Mouse (Mus musculus) hindbrain, postnatal 0 days (tissue): ENCODE data around the gene Galnt17. TPM values are rescaled to one million over a fixed set of nuclear protein-coding genes. Genes with fewer than 3 reads are reported as not detected.

Experiments used
- ATAC-seq: fragments of 200-750 bp; cut with Nextera tagmentation; 2 replicates; pipeline ENCODE4 v1.8.0; 2017; ENCODE audit warnings: mild to moderate bottlenecking, moderate TSS enrichment, moderate library complexity
- DNase-seq: peaks from one replicate; pipeline ENCODE4 v3.0.0-alpha.2; 2015; ENCODE audit warnings: low spot score
- H3K27ac ChIP-seq: fragments of 300-500 bp; sonication (generic); 2 replicates; pipeline ENCODE4 v1.5.1; 2014; ENCODE audit warnings: mild to moderate bottlenecking
- H3K27me3 ChIP-seq: fragments of 300-500 bp; sonication (generic); 2 replicates; pipeline ENCODE4 v1.6.1; 2014; ENCODE audit warnings: low read length, mixed read lengths; ENCODE audit not compliant: insufficient read depth
- H3K36me3 ChIP-seq: fragments of 300-500 bp; sonication (generic); 2 replicates; pipeline ENCODE4 v1.6.1; 2014; ENCODE audit warnings: low read length, mixed read lengths; ENCODE audit not compliant: insufficient read depth
- H3K4me1 ChIP-seq: fragments of 300-500 bp; sonication (generic); 2 replicates; pipeline ENCODE4 v1.6.1; 2014; ENCODE audit warnings: antibody characterized with exemption, low read length, mixed read lengths; ENCODE audit not compliant: insufficient read depth
- H3K4me2 ChIP-seq: fragments of 300-500 bp; sonication (generic); 2 replicates; pipeline ENCODE4 v1.6.1; 2014; ENCODE audit warnings: low read depth, mild to moderate bottlenecking, low read length, moderate library complexity, mixed read lengths
- H3K4me3 ChIP-seq: fragments of 300-500 bp; sonication (generic); 2 replicates; pipeline ENCODE4 v1.5.1; 2014; ENCODE audit warnings: low read length
- H3K9ac ChIP-seq: fragments of 300-500 bp; sonication (generic); replicated peaks from 2 replicates; pipeline ENCODE4 v1.6.1; 2014; ENCODE audit warnings: mild to moderate bottlenecking, low read length, moderate library complexity, mixed read lengths
- H3K9me3 ChIP-seq: fragments of 300-500 bp; sonication (generic); 2 replicates; pipeline ENCODE4 v1.6.1; 2016; ENCODE audit warnings: low read length, mixed read lengths
- CTCF ChIP-seq: IDR thresholded peaks from 2 replicates; pipeline ENCODE4 v1.5.1; 2016; ENCODE audit warnings: antibody characterized with exemption, control low read depth, low read depth
- WGBS: fragments of 180-500 bp; shearing (Covaris S2); extraction: QIAGEN DNeasy Blood & Tissue Kit; methylation state at CpG from one replicate; pipeline ENCODE4 v1.1.7; 2014; 5-methylcytosine and 5-hydroxymethylcytosine counted together
- polyA plus RNA-seq: library from polyadenylated mRNA; unstranded; fragments of >200 nt; fragmentation: Nextera tagmentation; extraction: Ambion mirVana; gene quantifications from 2 replicates; pipeline ENCODE4 v1.2.1, GENCODE M21; 2015
- total RNA-seq: library from RNA; depleted of rRNA; stranded (reverse); fragments of >200 nt; gene quantifications from 2 replicates; pipeline ENCODE4 v1.2.3, GENCODE M21; 2014; rRNA removed

Gene Galnt17
- total RNA-seq = 24.2 and 29.3 TPM in 2 replicates
- polyA plus RNA-seq = 6.2 and 7.0 TPM in 2 replicates

GRCm38 (mm10) chr5:131308397-131308796 lies at the start of gene Galnt17:
Gene Galnt17, minus strand, starts transcription at chr5:131308497.
- H3K4me1 ChIP-seq = no peaks in the 10 kb centered on the region
- no peaks in the 10 kb centered on the region for H3K27me3 ChIP-seq
- peak within 1 kb of the TSS; percentile 80 for H3K27ac ChIP-seq
- H3K9me3 ChIP-seq = no peaks in the 10 kb centered on the region
- no peak for TF ChIP-seq CTCF
- peak within 1 kb of the TSS; percentile 85 for H3K4me2 ChIP-seq
- no peaks in the 10 kb centered on the region for H3K36me3 ChIP-seq
- DNase-seq = no peak
- H3K9ac ChIP-seq = peak within 1 kb of the TSS; percentile 67
- ATAC-seq = no peak
- WGBS = 65% methylated on average over 3 of the region's 3 CpGs
- H3K4me3 ChIP-seq = peak within 1 kb of the TSS; percentile 77

GRCm38 (mm10) chr5:131334536-131334935 lies 26.2 kb upstream of the Galnt17 start:
- Histone ChIP-seq H3K27me3 (no peaks in the 10 kb centered on the region), H3K9ac (no peak overlapping the region), H3K9me3 (no peaks in the 10 kb centered on the region), H3K4me2 (no peak overlapping the region), H3K4me1 (no peaks in the 10 kb centered on the region), H3K4me3 (no peak overlapping the region), H3K27ac (no peak overlapping the region), H3K36me3 (no peaks in the 10 kb centered on the region)
- DNase-seq = no peak
- WGBS = 38% methylated on average over 8 of the region's 8 CpGs
- TF ChIP-seq CTCF = no peak
- ATAC-seq = no peak

- TF ChIP-seq CTCF = no peak
- Histone ChIP-seq H3K9me3 (no peaks in the 10 kb centered on the region), H3K4me1 (no peaks in the 10 kb centered on the region), H3K27ac (no peak overlapping the region), H3K27me3 (no peaks in the 10 kb centered on the region), H3K9ac (no peak overlapping the region), H3K4me3 (no peak overlapping the region), H3K36me3 (no peaks in the 10 kb centered on the region), H3K4me2 (no peak overlapping the region)
- WGBS = 82% methylated on average over 3 of the region's 3 CpGs
- no peak for DNase-seq
- ATAC-seq = no peak
Observed at GRCm38 (mm10) chr5:131321286-131321685, 13.0 kb upstream of the Galnt17 start.

- H3K36me3 ChIP-seq = no peaks in the 10 kb centered on the region
- no peak overlapping the region for H3K4me2 ChIP-seq
- no peaks in the 10 kb centered on the region for H3K9me3 ChIP-seq
- H3K4me1 ChIP-seq = no peaks in the 10 kb centered on the region
- H3K27ac ChIP-seq = no peak overlapping the region
- DNase-seq (no peak), ATAC-seq (no peak)
- no peaks in the 10 kb centered on the region for H3K27me3 ChIP-seq
- H3K9ac ChIP-seq = no peak overlapping the region
- no peak overlapping the region for H3K4me3 ChIP-seq
- 52% methylated on average over 3 of the region's 3 CpGs for WGBS
- no peak for TF ChIP-seq CTCF
Observed at GRCm38 (mm10) chr5:131319605-131320004, 11.3 kb upstream of the Galnt17 start.

GRCm38 (mm10) chr5:131319141-131319540 lies 10.8 kb upstream of the Galnt17 start:
- no peak for ATAC-seq
- TF ChIP-seq CTCF = no peak
- 55% methylated on average over 2 of the region's 2 CpGs for WGBS

GRCm38 (mm10) chr5:131315016-131315415 lies 6.7 kb upstream of the Galnt17 start:
- ATAC-seq = no peak

More at GRCm38 (mm10) chr5:131319141-131319540, 10.8 kb upstream of the Galnt17 start:
- Histone ChIP-seq H3K4me2 (no peak overlapping the region), H3K9ac (no peak overlapping the region), H3K27ac (no peak overlapping the region), H3K9me3 (no peaks in the 10 kb centered on the region), H3K4me1 (no peaks in the 10 kb centered on the region), H3K27me3 (no peaks in the 10 kb centered on the region), H3K36me3 (no peaks in the 10 kb centered on the region), H3K4me3 (no peak overlapping the region)
- DNase-seq = no peak

GRCm38 (mm10) chr5:131307656-131308151 lies 593 bp downstream of the Galnt17 start:
- H3K4me2 ChIP-seq = peak overlapping the region; percentile 85
- H3K27ac ChIP-seq = peak overlapping the region; percentile 80
- under 1% methylated on average over 36 of the region's 36 CpGs for WGBS
- peak; percentile 92 for ATAC-seq
- no peaks in the 10 kb centered on the region for H3K9me3 ChIP-seq
- H3K27me3 ChIP-seq = no peaks in the 10 kb centered on the region
- H3K4me1 ChIP-seq = no peaks in the 10 kb centered on the region
- peak overlapping the region; percentile 67 for H3K9ac ChIP-seq
- DNase-seq = peak; percentile 92
- H3K36me3 ChIP-seq = no peaks in the 10 kb centered on the region
- H3K4me3 ChIP-seq = peak overlapping the region; percentile 77
- TF ChIP-seq CTCF = peak; percentile 53

More at GRCm38 (mm10) chr5:131315016-131315415, 6.7 kb upstream of the Galnt17 start:
- no peak overlapping the region for H3K9ac ChIP-seq
- no peak overlapping the region for H3K27ac ChIP-seq
- H3K4me1 ChIP-seq = no peaks in the 10 kb centered on the region
- H3K27me3 ChIP-seq = no peaks in the 10 kb centered on the region
- H3K4me2 ChIP-seq = no peak overlapping the region
- TF ChIP-seq CTCF = no peak
- 72% methylated on average over 4 of the region's 4 CpGs for WGBS
- no peaks in the 10 kb centered on the region for H3K36me3 ChIP-seq
- no peaks in the 10 kb centered on the region for H3K9me3 ChIP-seq
- H3K4me3 ChIP-seq = no peak overlapping the region
- DNase-seq = no peak
